Mouse (Mus musculus) embryonic fibroblast, embryonic 13.5 days (primary cell): ENCODE measurements at regions not wholly inside any gene's neighbourhood (a gene's known extent, or its start where the extent isn't known, plus 50 kb on each side); places are given as distances from the start of the nearest gene placed in this dataset.

ENCODE experiments used
- CTCF ChIP-seq: IDR thresholded peaks from 2 replicates; pipeline ENCODE4 v1.5.1; 2011; ENCODE audit warnings: mild to moderate bottlenecking, control low read depth, low read length, moderate library complexity, borderline replicate concordance; ENCODE audit not compliant: insufficient read depth
- POLR2A ChIP-seq: IDR thresholded peaks from 2 replicates; pipeline ENCODE4 v1.6.1; 2011; ENCODE audit warnings: low read depth, mild to moderate bottlenecking, control low read depth, low read length, moderate library complexity

- TF ChIP-seq CTCF (no peak), POLR2A (no peak)
Measured at GRCm38 (mm10) chr7:70524251-70524650, 157.7 kb upstream of the Nr2f2 start.
